Comparison of ENCODE assay signal across 27 mouse cellular contexts in the genomic region with DNA sequence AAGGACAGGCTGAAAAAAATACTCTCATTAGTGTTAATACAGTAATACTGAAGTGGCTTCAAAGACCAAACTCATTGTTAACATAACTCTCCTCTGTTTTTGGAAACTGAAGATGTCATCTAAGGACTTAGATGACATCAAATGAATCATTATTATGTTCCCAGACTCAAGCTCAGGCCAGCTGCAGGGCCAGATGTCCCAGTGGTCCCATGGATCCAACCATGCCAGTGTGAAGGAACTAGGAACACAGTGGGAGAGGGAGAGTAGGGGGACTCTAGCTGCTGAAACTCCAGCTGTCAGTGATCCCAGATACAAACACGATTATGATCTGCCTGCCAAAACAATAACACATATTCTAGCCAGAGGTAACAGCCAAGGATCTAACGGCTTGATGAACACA. TPM values are rescaled to one million over a fixed set of nuclear protein-coding genes. Genes with fewer than 3 reads are reported as not detected.
"Had no signal": no experiment of that assay in that cellular context is flagged by ENCODE, and none has a peak within 500 bp of the region (broad histone marks: within the 10 kb centered on the region; RNA-seq: fewer than 3 reads in every experiment).

No protein-coding gene starts in this region.

- DNase-seq: kidney, adult 8-10 months; kidney, postnatal 25 days; layer of hippocampus, adult 9-11 months; liver; lung, adult 18-20 months; lung, postnatal 14 days; retina, postnatal 1 day; right cerebral cortex, postnatal 25 days; thymus, adult 18-20 months; thymus, postnatal 36 days had no signal

- H3K9me3 ChIP-seq: limb, embryonic 10.5 days; limb, embryonic 13.5 days; liver, embryonic 12.5 days; liver, embryonic 15.5 days; lung, embryonic 15.5 days; midbrain, embryonic 12.5 days; midbrain, embryonic 15.5 days; neural tube, embryonic 12.5 days; neural tube, embryonic 15.5 days had no signal

- H3K4me2 ChIP-seq: limb, embryonic 13.5 days; liver, embryonic 12.5 days; liver, embryonic 15.5 days; lung, embryonic 15.5 days; midbrain, embryonic 12.5 days; midbrain, embryonic 15.5 days; neural tube, embryonic 12.5 days; neural tube, embryonic 15.5 days had no signal

- ATAC-seq: intestine, postnatal 0 days; liver, embryonic 12.5 days; midbrain, embryonic 15.5 days had no signal

- H3K27me3 ChIP-seq: liver, embryonic 12.5 days; liver, embryonic 15.5 days; lung, embryonic 15.5 days; midbrain, embryonic 12.5 days; midbrain, embryonic 15.5 days; neural tube, embryonic 12.5 days; neural tube, embryonic 15.5 days had no signal

- H3K27ac ChIP-seq: layer of hippocampus, adult 2 months; limb, embryonic 10.5 days; limb, embryonic 13.5 days; liver, embryonic 12.5 days; liver, embryonic 15.5 days; lung, embryonic 15.5 days; macrophage; midbrain, embryonic 12.5 days; midbrain, embryonic 15.5 days; neural tube, embryonic 12.5 days; neural tube, embryonic 15.5 days had no signal

- H3K4me1 ChIP-seq: liver, embryonic 12.5 days; liver, embryonic 15.5 days; lung, embryonic 15.5 days; neural tube, embryonic 12.5 days had no signal

- H3K9ac ChIP-seq: limb, embryonic 13.5 days; liver, embryonic 12.5 days; liver, embryonic 15.5 days; lung, embryonic 15.5 days; midbrain, embryonic 12.5 days; midbrain, embryonic 15.5 days; neural tube, embryonic 12.5 days; neural tube, embryonic 15.5 days had no signal

- H3K4me3 ChIP-seq: layer of hippocampus, adult 2 months; limb, embryonic 10.5 days; limb, embryonic 13.5 days; liver, embryonic 12.5 days; liver, embryonic 15.5 days; lung, embryonic 15.5 days; midbrain, embryonic 12.5 days; midbrain, embryonic 15.5 days; neural tube, embryonic 12.5 days; neural tube, embryonic 15.5 days had no signal

- H3K36me3 ChIP-seq: limb, embryonic 10.5 days; limb, embryonic 13.5 days; liver, embryonic 12.5 days; liver, embryonic 15.5 days; lung, embryonic 15.5 days; midbrain, embryonic 12.5 days; midbrain, embryonic 15.5 days; neural tube, embryonic 12.5 days; neural tube, embryonic 15.5 days had no signal

RNA-seq across cellular contexts. Expression of gene Icos, which starts 39.5 kb away (rescaled TPM):
- total RNA-seq: layer of hippocampus, adult 2 months; layer of hippocampus, postnatal 25 days; left cerebral cortex, adult 18-20 months had no signal
- polyA plus RNA-seq: limb, embryonic 10.5 days; midbrain, embryonic 15.5 days had no signal

RNA-seq across cellular contexts. Expression of gene Ctla4, which starts 51.5 kb away (rescaled TPM):
- total RNA-seq: layer of hippocampus, adult 2 months; layer of hippocampus, postnatal 25 days; left cerebral cortex, adult 18-20 months; left cerebral cortex, postnatal 25 days had no signal
- polyA plus RNA-seq: intestine, postnatal 0 days; limb, embryonic 10.5 days; liver, embryonic 12.5 days; liver, embryonic 15.5 days; macrophage; midbrain, embryonic 12.5 days; midbrain, embryonic 15.5 days; neural tube, embryonic 12.5 days; neural tube, embryonic 15.5 days; stomach, embryonic 16.5 days; testis, adult 2 months had no signal
